Mouse (Mus musculus) CD8-positive naive resting alpha-beta T cell, adult 57 days (primary cell): ENCODE results near the gene Isoc2a. TPM values are rescaled to one million over a fixed set of nuclear protein-coding genes. Genes with fewer than 3 reads are reported as not detected.

Experiments
- total RNA-seq: library from RNA; stranded (reverse); gene quantifications from one replicate; pipeline ENCODE4 v1.2.4, GENCODE M21; 2023

The Isoc2a gene
- total RNA-seq = 10.2 TPM

DNA sequence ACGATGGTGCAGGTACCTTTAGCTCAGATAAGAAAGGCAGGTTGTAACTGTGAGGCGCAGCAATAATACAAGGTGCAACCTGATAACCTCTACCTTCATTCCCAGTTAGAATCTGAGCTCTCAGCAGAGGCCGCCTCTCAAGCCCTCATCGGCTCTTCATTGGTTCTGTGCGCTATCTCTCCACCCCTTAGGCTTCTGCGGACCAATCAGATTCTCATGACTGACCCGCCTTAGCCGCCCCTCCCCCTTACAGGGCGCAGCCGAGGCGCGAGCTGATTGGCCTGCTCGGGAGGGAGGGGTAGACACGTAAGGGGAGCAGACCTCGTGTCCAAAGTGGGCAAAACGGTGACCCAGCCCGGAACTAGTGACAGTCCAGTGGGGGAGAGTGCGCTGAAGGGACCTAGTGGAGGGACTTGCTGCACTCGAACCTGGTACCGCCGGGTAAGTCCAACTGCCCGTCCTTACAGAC, at the start of gene Isoc2a:
Gene Isoc2a, plus strand, starts transcription at position 401 of the 469 bp plus-strand sequence.

DNA sequence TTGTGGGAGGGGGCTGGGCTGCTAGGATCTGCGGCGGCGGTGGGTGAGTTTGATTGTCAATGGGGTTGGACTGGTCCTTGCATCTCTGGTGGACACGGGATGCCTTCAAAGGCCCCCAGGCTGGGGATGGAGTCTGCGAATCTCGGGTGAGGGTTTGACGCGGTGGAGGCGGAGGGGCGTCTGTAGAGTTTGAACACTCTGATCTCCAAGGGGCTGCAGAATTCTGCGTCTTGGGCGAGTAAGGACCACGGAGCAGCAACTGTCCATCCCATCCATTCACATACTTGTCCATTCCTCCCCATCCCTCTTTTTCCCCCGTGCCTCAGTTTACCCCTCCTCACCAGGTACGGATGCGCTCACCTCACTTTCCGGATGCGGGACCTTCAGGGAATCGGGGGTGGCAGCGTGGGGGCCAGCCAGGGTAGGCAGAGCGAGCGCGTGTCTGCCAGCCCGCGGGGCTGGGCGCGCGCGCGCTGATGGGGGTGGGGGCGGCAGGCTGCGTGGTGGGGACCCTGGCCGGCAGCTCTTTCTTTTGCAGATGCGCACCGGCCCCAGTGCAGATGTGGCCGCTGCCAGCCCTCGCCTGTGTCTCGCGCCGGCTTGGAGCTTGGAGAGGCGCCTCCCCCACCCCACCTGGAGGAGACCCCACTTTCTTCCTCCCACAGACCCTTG, 32.6 kb upstream of the Isoc2a start, which contains the start of gene Shisa7:
Gene Shisa7, minus strand, starts transcription at position 452 of the 672 bp plus-strand sequence.

DNA sequence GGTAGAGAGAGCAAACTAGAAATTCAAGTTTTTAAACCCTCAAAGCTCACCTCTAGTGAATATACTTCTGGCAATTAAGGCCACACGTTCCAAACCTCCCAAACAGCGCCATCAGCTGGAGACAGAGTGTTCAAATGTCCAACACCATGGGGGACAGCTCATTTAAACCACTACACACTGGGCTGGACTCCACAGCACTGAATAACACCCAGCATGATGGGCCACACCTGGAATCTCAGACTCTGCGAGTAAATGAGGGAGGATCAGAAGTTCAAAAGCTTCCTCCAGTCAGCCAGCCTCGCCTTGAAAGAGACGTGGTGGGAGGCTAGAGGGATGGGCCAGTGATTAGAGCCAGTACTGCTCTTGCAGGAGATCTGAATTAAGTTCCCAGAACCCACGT, 6.8 kb upstream of the Isoc2a start, which contains the start of gene Isoc2b:
Gene Isoc2b, minus strand, starts transcription at position 126 of the 400 bp plus-strand sequence.

DNA sequence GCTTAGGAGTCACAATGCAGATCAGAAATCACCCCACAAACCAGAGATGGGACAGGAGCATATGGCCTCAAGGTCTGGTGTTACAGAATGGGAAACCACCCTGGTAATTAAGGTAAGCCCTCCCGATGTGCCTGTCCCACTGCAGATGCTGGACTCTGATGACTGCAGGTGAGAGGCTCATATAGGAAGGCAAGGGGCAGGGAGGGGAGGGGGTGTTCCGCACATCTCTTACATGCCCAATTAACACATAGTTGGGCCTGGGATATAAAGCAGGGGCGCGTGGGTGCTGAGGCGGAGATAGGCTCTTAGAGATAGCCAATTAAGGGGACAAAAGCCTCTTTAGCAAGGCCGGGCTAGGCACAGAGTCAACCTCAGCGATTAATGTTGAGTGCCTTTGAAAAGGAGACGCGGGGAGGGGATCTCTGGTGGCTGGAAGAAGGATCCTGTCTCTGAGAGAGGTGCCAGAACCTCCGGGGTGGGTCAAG, 29.6 kb downstream of the Isoc2a start, which contains the start of gene Gm36210:
Gene Gm36210, minus strand, starts transcription at position 51 of the 485 bp plus-strand sequence.

DNA sequence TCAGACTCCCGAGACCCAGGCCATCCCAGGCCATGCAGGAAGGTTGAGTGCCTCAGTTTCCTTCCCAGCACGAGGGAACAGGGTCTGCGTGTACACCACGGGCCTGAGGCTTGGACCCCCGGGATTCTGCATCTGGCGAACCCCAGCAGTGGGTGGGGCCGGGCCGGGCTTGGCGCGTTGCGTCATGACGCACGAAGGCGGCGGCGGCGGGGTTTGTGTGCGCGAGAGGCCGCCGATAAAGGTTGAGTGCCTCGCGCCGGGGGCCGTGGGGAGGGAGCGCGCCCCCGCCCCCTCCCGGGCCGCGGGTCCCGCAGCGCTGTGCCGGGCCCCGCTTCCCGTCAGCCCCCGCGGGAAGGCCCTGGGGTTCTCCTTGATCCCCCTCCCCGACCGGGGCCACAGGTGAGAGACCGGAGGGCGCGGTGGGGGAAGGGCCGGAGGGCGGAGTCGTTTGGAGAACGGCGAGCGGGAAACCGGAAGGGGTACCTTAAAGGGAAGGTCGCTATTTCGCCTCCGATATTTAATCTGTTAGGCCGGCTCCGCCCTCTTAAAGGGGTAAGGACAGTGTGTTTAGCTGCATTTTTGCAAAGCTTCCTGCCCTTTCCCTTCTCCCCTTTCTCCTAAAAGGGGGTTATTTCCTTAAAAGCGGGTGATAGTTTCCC, 38.2 kb downstream of the Isoc2a start, which contains the start of gene Zfp628:
Gene Zfp628, plus strand, starts transcription at position 211 of the 659 bp plus-strand sequence.

DNA sequence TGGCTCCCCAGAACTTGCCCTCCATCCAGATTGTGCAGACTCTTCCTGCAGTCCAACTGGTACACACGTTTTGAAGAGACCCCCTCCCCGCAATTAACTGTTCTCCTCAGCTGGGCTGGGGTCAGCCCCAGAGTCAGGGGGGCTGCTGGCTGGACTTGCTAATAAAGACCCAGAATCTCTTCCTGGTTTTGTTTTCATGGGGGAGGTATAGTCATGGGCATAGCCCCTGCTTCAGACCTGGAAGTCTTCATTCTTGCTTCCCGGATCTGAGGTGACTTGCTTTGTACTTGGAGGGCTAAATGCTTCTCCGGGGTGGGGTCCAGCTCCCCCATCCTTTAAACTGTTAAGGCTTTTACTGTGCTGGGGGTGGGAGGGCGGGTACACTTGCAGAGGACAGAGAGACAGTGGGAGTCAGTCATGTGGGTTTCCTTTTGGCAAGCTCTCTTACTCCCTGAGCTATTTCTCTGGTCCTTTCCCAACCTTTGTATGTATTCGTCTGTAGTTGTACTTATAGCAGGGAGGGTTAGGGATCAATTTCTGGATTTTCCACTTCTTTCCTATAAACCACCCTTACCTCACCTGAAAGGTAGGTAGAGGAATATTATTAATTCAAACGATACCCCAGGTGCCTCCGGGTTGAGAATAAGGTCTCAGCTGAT, 45.0 kb downstream of the Isoc2a start, which contains the start of gene Nat14:
Gene Nat14, plus strand, starts transcription at position 205 of the 659 bp plus-strand sequence.

DNA sequence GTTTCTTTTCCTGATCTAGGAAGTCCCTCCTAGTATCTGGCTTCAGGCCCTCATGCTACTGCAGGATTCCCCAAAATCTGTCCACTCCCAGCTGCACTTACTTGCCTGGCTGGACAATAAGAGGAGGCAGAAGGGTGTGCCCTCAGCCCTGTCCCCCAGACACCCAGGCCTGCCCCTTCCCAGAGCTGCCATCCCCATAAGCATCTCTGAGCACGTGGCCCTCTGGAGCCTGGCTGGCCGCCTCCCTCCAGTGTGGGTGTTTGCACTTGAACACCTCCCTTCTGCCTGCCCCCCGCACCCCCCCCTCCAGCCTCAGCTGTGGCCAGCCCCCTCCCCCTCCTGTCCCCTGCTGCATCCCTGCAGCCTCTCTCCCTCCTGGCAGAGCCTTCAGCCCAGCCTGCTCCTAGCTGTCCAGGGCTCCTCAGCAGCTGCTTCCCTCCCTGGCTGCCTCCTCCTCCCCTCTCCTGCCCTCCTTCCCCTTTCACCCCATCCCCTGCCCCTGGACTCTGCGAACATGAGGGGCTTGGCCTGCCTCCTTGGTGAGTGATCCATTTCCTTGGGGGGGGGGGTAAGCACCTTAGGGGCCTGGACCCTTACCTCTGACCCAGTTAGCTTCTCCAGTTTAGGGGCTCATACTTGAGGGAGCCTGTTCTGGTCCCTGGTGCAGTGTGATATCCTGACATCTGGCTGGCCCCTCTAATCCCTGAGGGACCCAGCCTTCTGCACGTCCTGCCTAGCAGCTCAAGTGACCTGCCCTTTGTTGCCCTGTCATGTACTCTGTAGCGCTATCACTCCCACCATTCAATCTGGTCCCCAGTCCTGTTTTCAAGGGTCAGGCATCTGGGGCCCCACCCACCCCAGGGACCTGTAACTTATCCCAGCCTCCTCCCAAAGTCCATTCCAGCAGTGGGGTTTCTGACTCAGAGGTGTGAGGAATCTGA, 48.8 kb downstream of the Isoc2a start, which contains the start of gene Ssc5d:
Gene Ssc5d, plus strand, starts transcription at position 345 of the 941 bp plus-strand sequence.

Other genes starting within 250 kb of the Isoc2a start
- 68.5 TPM for gene Tmem86b, start 245.7 kb upstream of the Isoc2a start, total RNA-seq
- 272 TPM for gene Ppp6r1, start 218.1 kb upstream of the Isoc2a start, total RNA-seq
- 65.9 TPM for gene Hspbp1, start 192.1 kb upstream of the Isoc2a start, total RNA-seq
- not detected for gene Brsk1, start 186.5 kb upstream of the Isoc2a start, total RNA-seq
- 0.40 TPM for gene Tmem150b, start 151.9 kb upstream of the Isoc2a start, total RNA-seq
- 62.8 TPM for gene Kmt5c, start 137.0 kb upstream of the Isoc2a start, total RNA-seq
- 4.5 TPM for gene Cox6b2, start 124.1 kb upstream of the Isoc2a start, total RNA-seq
- gene Fam71e2, start 105.9 kb upstream of the Isoc2a start, total RNA-seq = not detected
- gene Il11, start 94.3 kb upstream of the Isoc2a start, total RNA-seq = not detected
- not detected for gene Tmem190, start 94.2 kb upstream of the Isoc2a start, total RNA-seq
- gene Tmem238, start 87.5 kb upstream of the Isoc2a start, total RNA-seq = 1.4 TPM
- 2,425 TPM for gene Rpl28, start 84.3 kb upstream of the Isoc2a start, total RNA-seq
- gene Ube2s, start 64.6 kb upstream of the Isoc2a start, total RNA-seq = 155 TPM
- gene Shisa7, start 32.5 kb upstream of the Isoc2a start, total RNA-seq = 0.12 TPM
- gene Isoc2b, start 6.9 kb upstream of the Isoc2a start, total RNA-seq = 3.4 TPM
- gene Gm36210, start 29.4 kb downstream of the Isoc2a start, total RNA-seq = not detected
- 36.5 TPM for gene Zfp628, start 38.1 kb downstream of the Isoc2a start, total RNA-seq
- 16.7 TPM for gene Nat14, start 44.9 kb downstream of the Isoc2a start, total RNA-seq
- gene Ssc5d, start 48.6 kb downstream of the Isoc2a start, total RNA-seq = 0.64 TPM
- not detected for gene Sbk2, start 87.3 kb downstream of the Isoc2a start, total RNA-seq
- gene Sbk3, start 94.0 kb downstream of the Isoc2a start, total RNA-seq = not detected
- 29.8 TPM for gene Zfp579, start 119.0 kb downstream of the Isoc2a start, total RNA-seq
- gene Zfp524, start 137.3 kb downstream of the Isoc2a start, total RNA-seq = 9.5 TPM
- 51.1 TPM for gene Fiz1, start 137.5 kb downstream of the Isoc2a start, total RNA-seq
- not detected for gene Gm44973, start 138.3 kb downstream of the Isoc2a start, total RNA-seq
- gene Zfp865, start 143.2 kb downstream of the Isoc2a start, total RNA-seq = 53.7 TPM
- not detected for gene Ccdc106, start 143.4 kb downstream of the Isoc2a start, total RNA-seq
- not detected for gene 4632433K11Rik, start 157.0 kb downstream of the Isoc2a start, total RNA-seq
- gene Zfp784, start 161.3 kb downstream of the Isoc2a start, total RNA-seq = 8.6 TPM
- gene Zfp580, start 174.4 kb downstream of the Isoc2a start, total RNA-seq = 7.7 TPM
- 400 TPM for gene U2af2, start 185.0 kb downstream of the Isoc2a start, total RNA-seq
- 106 TPM for gene Epn1, start 203.1 kb downstream of the Isoc2a start, total RNA-seq
- not detected for gene Rfpl4, start 239.8 kb downstream of the Isoc2a start, total RNA-seq
- not detected for gene Rasl2-9, start 248.8 kb downstream of the Isoc2a start, total RNA-seq